Mouse (Mus musculus): ENCODE data around the gene Irak2.
A peak's percentile ranks its signal among the peaks of the same experiment; 100 is the strongest.
"Not testable (repeated sequence)": the region's sequence is repeated elsewhere in the genome, so short reads cannot be mapped to it uniquely, and the experiment has no call there.

Gene Irak2

GRCm38 (mm10) chr6:113712718-113713117, 74.5 kb downstream of the Irak2 start:
- no peak for DNase-seq

GRCm38 (mm10) chr6:113713389-113713788, 75.1 kb downstream of the Irak2 start:
- not testable (repeated sequence) for DNase-seq

- peak in 1 of 2 experiments; percentile 16 for DNase-seq
Measured at GRCm38 (mm10) chr6:113714276-113714675, 76.0 kb downstream of the Irak2 start.

DNA sequence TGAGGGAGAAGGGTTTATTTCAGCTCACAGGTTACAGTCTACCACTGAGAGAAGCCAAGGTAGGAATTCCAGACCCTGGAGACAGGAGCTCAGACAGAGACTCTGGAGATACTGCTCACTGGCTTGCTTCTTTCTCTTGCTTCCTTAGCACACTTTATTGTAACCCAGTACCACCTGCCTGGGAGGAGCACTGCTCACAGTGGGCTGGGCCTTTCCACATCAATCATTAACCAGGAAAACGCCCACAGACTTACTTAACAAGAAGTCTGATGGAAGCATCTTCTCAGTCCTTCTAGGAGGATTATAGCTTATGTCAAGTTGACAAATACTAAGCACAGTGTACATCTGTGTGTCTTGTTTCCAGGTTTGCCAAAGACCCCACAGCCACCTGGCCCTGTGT, 76.5 kb downstream of the Irak2 start:
- no peak for DNase-seq

DNA sequence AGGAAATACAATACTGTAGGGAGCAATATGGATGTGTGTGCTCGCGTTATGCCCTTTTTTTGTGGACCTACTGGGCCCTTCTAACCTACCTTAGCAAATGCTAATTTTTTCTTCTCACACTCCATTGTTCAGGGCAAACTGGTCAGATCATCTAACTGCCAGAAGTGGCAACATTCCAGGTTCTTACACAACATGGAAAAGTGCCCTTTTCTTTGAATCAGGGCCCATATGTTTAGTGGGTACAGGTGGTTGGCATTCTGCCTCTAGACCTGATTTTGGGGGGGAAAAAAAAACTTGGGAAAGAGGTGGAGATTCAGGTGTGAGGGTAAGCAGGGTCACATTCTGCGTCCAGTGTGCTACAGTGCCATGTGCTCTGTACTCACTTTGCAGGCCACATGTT, 79.3 kb downstream of the Irak2 start:
- DNase-seq = no peak

- no peak for DNase-seq
Measured at GRCm38 (mm10) chr6:113719878-113720277, 81.6 kb downstream of the Irak2 start, which contains the start of gene Ghrl. Ghrl (minus strand) TSS chr6:113719880.

DNA sequence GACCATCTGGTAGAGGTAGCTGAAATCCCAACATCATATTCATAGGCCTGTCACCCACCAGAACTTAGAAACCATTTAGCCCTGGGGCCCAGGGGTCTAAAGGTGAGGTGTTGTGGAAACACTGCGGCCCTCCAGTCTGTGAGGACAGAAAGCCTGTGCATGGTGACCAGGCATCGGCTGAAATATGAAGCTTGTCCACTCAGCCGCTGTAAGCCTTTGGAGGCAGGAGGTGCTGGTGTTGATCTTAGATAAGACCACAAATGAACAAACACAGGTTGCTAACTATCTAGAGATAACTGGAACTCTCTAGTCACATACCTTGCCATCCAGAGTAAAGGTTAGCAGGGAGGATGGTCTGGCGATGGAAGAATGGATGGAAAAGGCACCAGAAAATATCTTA, 82.8 kb downstream of the Irak2 start:
- no peak for DNase-seq

DNA sequence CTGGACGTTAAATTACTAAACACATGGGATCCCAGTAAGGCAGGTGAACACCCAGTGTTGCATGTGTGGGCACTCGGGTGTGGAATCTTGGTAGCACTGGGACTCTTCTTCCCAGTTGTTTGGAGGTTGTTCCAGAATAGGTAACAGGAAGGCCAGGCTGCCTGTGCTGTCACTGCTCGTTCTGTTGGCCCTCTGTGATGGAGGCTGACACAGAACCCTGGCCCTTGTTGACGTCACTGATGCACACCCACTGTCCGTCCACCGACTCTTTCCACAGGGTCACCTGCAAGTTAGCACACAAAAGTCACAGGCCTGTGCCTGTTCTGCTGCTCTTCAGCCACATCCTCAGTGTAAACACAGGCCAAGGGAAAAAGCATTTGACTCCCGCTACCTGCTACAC, 89.9 kb downstream of the Irak2 start:
- DNase-seq = no peak

DNA sequence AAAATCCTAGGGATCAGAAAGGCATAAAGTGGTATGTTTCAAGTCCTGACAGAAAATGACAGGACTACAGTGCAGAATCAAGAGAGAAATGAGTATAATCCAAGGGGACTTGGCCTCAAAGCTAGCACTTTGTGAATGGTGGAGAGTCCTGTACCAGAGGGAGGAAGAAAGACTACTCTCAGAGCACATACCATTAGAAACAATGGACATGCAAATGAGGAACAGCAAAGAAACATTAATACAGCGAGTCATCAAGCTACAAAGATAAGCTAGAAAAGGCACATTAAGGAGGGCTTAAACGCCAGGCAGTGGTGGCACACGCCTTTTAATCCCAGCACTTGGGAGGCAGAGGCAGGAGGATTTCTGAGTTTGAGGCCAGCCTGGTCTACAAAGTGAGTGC, 93.0 kb downstream of the Irak2 start:
- no peak for DNase-seq

GRCm38 (mm10) chr6:113737318-113738046, 99.2 kb downstream of the Irak2 start:
- no peak for DNase-seq

DNA sequence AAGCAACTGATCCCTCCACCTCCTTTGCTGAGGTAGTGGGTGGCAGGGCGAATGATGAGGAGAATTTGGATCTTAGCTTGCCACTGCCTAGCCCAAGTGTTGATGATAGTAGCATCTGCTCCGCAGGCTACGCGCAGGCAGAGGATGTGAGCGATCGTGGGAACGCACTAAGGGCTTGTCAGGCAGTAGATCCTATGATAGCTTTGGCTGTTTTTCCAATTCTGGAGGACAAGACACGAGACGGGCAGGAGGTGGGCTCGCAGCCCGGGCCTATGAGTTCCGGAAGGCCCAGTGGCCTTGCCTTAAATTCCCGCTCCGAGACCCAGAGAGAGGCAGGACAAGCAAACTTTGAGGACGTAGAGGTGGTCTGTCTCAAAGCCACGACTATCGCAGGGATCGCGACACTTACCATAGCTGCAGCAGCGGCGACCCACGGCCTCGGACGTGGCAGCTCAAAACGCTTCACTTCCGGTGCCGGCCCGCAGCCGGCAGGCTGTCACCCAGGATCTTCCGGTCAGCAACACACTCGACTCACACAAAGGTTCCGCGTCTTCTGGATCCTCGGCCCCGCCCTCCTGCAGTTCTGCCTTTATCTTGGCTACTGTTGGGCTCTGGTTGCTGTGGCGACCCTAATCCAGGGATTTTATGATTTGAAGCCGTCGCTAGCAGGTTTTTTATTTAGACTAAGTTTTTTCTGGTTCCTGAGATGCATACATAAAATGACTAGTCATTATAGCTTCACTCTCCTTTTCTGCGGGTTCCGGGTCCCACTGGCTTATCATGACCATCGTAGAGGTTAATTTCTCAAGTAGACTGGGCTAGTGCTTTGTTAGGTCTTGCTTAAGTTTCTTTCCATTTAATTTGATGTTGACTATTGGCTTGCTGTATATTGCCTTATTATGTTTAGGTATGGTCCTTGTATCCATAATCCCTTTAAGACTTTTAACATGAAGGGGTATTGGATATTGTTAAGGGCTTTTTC, 102.3 kb downstream of the Irak2 start, which contains the start of gene Sec13:
TSS of gene Sec13 (minus strand) at position 508 of the 982 bp plus-strand sequence.
- peak; percentile 91 for DNase-seq

GRCm38 (mm10) chr6:113741425-113741824, 103.2 kb downstream of the Irak2 start:
- no peak for DNase-seq

GRCm38 (mm10) chr6:113742321-113742720, 104.1 kb downstream of the Irak2 start:
- no peak for DNase-seq

GRCm38 (mm10) chr6:113743111-113743510, 104.8 kb downstream of the Irak2 start:
- no peak for DNase-seq
